Mouse (Mus musculus) hematopoietic stem cell, adult 5-6 weeks (primary cell): ENCODE data around the gene Slc46a2. TPM values are rescaled to one million over a fixed set of nuclear protein-coding genes. Genes with fewer than 3 reads are reported as not detected.
A peak's percentile ranks its signal among the peaks of the same experiment; 100 is the strongest.

Experiments used
- ATAC-seq, 2 experiments: fragments of 125-278 bp in 1 of 2; replicated peaks in 1 of 2; 2 replicates each; pipeline ENCODE4 v1.8.0; 2016 to 2017; ENCODE audit warnings: inconsistent platforms in 2 of 2, mild to moderate bottlenecking in 2 of 2, moderate number of reproducible peaks in 2 of 2, low read depth in 1 of 2, moderate TSS enrichment in 1 of 2; ENCODE audit not compliant: low FRiP score in 2 of 2, poor library complexity in 2 of 2, severe bottlenecking in 2 of 2, insufficient read depth in 1 of 2, low TSS enrichment in 1 of 2
- total RNA-seq: library from RNA; stranded (forward); fragments of 172-1452, 232-1000 nt; gene quantifications from 2 replicates; pipeline ENCODE4 v1.2.3, GENCODE M21; 2017

Gene Slc46a2
- total RNA-seq = not detected in 2 replicates

DNA sequence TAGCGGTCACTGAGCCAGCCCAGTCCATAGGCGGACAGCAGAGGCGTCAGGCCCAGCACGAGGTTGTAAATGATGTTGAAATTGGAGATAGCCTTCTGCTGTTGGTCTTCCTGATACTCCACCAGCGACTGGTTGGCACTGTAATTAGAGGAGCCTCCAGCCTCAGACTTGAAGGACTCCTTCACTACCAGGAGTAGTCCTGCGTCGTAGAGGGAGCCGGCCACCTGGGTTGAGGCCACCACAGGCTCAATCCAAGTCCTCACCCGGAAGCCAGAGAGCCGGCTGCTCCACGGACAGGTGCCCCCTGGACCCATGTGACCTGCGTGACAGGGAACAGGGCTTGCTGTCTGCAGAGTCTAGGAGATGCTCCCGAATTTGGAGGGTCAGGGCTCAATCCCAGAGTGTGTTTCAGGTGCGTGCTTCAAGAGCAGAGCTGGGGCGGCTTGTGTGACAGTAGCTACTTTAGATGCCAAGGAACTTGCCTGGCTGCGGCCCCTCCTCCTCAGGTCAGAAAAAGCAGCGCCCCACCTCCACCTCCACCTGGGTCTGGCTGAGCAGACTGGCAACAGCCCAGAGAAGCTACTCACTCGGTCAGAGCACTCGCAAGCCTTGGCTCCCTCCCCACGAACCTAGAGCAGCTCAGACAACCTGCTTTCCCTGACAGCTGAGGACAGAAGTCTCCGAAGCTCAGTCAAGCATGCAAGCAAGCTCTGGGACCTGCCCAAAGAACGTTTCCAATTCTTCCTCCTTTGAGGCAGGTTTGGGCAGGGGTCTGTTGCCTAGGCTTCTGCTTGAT is at the start of gene Slc46a2:
Gene Slc46a2 (minus strand): TSS at position 449 of the 796 bp plus-strand sequence.
- 0 out of 4 replicates have a peak, but pooled peaks of 1 of the 2 experiments have one; percentile 5 for ATAC-seq

DNA sequence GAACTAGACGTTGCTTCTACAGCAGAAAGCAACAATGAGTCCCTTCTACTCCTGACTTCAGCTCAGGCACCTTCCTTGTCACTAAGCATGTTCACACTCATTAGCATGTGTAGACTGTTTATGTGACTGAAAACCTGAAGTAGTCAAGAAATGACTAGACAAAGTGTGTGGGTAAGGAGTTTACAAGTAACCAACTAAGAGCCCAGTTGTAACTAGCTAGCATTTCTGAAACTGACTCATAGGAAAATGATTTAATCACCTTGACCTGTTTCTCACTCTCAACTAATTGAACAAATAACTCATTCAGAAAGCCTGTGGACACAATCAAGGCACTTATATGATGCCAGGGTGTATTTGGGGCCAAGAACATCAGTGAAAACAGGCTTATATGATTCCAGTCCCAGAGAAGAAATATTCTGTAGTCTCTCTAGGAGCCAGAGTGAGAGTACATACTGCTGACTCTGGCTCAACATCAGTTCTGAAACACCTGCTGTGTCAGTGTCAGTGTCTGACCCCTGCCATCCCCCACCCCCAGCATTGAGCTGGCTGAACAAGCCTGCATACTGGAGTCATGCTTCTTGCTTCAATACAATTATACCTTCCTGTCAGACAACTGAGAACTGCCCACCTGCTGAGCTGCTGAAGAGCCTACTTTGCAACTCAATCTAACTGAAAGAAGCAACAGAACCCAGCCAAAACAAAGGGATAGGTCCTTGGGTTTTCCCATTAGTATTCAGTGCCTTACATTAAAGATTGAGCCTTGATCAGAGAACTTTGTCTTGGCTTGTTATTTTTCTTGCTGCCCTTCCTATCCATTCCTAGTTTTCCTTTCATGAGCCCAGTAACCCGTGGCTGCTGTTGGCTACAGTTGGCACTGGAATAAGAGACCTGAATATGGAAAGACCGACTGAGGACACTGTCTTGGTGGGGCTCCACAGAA is 48.8 kb upstream of the Slc46a2 start, which contains the start of gene Mup6:
Gene Mup6 (plus strand): TSS at position 890 of the 940 bp plus-strand sequence.
- no peak for ATAC-seq

DNA sequence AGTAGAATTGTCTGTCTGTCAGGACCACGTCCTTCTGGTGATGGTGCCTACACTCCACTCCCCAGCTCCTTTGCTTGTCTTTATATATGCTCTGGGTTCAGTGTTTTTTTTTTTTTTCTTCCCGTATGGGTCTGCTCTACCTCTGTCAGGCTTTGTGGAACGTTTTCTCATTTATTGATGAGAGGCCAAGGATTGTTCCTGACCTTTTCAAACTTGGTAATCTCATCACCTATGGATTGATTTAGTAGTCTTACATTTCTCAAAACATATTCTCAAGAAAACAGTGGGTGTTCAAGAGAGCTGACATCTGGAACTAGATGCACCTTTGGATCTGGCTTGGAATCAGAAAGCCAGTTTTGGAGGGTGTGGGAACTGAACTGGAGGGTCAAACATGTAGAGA is 45.8 kb upstream of the Slc46a2 start, which contains the start of gene Mup4:
Gene Mup4 (minus strand): TSS at position 101 of the 400 bp plus-strand sequence.
- no peak for ATAC-seq

DNA sequence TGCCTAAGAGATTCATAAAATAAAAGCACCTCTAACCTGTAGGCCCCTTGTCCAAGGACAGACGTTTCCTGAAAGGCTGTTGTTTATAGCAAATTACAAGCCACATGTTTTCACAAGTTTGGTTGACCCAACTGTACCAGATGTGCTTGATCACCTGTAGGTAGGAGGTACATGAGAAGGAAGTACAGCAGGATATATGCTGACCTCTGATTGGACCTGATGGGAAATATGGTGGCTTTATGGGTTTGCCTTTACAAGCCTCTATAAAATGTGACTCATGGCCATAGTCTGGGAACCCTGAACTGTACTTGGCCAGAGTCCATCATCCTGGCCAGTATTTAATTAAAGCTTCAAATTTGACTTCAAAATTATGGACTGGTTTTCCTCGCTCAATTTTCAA is 22.7 kb upstream of the Slc46a2 start:
- ATAC-seq = no peak

DNA sequence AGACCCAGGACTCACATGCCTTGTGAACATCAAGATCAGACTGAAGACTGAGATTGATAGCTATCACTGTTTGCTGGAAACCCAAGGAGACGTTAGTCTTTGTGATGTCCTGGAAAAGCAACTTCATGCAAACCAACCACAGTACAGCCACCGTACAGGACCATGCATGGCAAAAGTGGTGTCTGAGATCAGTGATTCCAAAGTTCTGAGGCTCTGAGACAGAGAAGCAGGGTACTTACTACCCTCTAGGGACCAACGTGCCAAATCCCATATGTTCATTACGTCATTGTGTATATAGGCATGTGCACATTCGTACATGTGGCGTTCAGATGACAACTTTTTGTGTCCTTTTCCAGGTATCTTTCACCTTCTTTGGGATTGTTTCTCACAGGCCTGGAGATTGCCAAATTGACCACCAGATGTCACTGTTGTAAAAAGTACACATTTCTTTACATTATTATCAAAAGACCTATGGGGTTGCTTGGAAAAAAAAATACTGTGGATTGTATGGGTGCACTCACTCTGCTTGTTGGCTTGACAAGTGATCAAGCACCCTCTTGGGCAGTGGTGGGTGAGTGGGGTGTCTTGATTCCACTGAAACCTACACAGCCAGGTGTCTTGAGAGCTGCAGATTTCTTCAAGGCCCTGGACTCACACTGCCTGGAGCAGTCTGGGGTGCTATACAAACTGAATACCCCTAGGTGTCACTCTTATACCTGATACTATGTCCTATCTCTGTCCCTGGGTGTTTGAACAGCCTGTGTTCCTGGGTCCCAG is 17.8 kb upstream of the Slc46a2 start:
- peak; percentile 78 to 84; a peak in 3 of 4 replicates for ATAC-seq

DNA sequence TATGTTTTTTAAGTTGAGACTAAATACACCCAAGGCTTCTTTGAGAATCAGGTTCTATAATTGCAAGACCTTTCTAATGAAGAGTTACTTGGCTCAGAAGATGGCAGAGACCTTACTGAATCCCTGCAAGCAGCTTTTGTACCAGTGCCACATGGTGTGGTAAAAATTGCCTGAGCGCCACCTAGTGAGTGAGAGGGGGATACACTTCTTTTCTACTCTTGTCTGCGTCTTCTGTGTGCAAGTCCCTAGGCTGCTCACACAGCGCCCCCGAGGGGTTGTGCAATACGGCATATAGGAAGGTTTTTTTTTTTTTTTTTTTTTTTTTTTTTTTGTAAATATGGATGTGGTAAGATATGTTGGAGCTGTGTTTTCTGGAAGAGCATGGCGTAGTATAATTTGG is 13.5 kb upstream of the Slc46a2 start:
- peak; percentile 95 to 96 for ATAC-seq

DNA sequence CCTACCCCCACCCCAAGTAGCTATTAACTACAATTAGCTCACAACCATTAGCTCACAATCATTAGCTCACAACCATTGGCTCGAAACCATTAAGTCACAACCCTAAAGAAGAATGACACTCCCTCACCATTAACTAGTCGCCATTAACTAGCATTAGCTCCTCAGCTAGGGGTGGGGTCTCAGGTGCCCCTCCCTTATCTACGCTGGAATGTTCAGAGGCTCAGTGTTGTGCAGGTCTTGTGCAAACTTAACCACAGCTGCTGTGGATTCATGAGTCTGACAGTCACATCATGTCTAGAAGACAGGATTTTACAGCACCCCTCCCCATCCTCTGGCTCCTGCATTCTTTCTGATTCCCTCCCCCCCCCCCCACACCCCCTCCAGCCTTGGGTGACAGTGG is 12.8 kb upstream of the Slc46a2 start:
- no peak for ATAC-seq

DNA sequence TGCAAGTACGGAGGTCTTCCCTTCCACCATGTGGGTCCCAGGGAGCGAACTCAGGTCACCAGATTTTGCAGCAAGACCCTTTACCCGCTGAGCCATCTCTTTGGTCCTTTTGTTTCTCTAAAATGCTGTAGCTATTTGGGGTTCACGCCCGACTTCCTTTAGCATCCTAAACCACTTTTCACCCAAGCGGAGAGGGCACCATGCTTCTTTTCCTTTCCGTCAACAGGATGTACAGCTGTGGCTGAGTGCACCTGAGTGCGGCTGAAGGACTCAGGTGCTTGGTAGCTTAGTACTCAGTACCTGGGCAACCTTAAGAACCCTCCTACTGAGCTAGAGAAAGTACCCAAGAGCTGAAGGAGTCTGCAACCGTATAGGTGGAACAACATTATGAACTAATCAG is 10.2 kb upstream of the Slc46a2 start:
- ATAC-seq = no peak

DNA sequence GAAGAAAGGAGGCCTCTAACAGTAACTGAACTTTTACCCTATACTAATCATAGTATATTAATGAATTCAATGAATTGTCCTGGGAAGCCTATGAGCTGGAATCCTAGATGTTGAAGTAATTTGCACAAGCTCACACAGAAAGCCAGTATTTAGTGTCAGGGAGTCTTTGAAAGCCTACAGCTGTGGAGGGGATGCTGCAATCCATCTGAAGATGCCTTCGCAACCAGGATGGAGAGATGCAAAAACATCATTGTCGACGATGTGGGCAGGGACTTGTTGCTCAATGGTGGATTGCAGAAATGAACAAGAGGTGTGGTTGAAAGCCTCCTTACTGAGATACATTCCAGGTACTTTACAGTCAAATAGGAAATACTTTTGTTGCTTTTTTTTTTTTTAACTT is 3.1 kb upstream of the Slc46a2 start:
- no peak for ATAC-seq

DNA sequence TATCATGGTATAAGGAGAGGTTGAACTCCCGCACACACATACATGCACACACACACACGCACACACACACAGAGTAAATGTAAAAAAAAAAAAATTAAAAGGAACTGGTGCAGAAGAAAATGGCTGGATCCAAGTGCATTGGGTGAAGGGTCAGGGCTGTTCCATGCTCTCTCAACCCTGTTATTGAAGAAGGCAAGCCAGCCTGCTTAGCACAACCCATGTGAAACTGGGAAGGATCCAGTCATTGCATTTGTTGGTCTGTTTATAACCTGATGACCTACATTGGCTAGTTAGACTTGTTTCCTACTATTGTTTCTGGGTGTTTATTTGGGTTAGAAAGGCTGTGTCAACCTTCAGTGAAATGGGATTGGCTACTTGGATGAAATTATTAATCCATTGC is 6.1 kb downstream of the Slc46a2 start:
- no peak for ATAC-seq

DNA sequence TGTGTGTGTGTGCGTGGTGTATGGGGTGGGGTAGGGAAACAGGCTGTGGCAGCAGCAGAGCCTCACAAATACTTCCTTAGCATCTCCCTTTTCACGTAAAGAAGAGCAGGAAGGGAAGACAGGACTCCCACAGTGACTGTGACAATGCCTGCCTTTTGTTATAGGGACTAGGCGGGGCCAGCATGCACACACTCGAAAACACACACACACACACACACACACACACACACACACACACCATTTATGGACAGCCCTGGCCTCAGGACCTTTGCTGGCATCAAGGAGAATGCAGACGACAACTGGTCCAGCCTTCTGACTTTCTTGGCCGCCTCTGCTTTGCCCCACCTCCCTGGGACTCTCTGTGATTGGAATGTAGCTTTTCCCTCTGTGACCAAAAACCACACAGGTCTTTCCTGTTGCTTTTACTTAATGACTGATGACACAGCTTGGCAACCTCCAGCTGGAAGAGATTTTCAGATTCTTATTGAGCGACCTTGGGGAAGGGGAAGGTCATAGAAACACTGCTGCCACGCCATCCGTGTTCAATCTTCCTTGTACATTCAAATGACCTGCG is 7.1 kb downstream of the Slc46a2 start:
- no peak for ATAC-seq

DNA sequence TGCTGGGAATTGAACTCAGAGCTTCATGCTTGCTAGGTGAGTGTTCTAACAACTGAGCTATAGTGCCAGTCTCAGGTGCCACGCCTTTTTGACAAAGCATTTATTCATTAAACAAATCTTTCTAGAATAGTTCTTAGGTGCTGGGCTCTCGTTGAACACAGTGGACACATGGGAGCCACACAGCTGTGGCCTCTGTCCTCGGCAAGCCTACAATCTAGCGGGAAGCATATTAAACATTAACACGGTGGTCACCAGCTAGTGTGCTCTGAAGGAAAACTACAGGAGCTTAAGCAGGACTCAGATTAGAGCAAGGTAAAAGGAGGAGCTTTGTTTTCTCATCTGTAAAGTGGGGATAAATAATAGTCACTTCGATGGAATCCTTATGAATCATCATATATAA is 7.8 kb downstream of the Slc46a2 start:
- ATAC-seq = no peak

DNA sequence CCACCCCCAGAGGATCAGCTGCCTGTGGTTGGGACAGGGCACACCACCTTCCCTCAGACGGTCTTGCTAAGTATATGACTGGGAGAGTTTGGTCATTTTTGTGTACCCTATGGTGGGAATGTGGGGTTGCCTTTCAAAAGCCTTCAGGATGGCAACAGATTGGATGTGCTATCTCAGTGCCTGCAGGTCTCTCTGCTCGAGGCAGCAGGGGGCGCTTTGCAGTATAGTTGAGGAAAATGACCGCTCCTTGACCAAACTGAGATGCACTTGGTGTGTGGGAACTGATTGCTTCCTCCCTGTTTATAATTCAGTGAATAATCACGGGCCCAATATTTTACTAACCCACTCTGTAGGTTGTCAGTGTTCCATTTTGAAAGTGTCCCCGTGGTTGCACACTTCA is 12.3 kb downstream of the Slc46a2 start:
- ATAC-seq = no peak

DNA sequence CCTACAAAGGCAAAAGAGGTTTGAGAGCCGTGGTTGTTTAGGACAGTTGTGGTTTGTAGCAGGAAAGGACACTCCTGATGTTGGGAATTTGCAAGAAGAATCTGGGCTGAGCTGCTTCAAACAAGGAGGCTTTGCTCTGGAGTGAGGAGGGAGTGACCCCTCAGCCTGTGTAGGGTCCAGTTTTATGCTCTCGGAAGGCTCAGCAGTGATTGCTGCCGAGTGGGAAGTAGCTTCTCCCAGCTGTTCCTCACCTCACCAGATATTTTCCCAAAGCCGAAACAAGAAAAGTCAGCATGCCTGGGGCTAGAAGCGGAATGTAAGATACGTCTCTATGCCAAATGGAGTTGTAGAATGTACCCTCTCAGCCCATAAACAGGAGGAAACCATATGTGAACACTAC is 13.0 kb downstream of the Slc46a2 start:
- no peak for ATAC-seq

DNA sequence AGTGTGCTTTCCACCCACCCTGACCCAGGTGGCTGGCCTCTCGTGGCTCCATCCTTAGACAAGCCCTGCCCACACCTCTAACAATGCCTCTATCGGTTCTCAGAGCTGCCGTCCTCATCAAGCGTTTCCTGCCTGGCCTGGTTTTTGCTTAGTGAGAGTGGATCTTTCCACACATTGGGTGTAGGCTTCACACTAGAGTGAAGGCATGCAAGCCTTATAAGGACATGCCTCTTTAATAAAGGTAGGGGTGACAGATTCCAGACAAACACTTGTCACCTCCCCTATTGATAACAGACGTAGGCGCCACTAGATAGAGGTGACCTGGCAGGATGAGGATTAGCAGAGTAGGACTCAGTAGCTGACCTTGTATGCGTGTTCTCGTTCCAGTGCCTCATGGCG is 16.3 kb downstream of the Slc46a2 start:
- no peak for ATAC-seq

DNA sequence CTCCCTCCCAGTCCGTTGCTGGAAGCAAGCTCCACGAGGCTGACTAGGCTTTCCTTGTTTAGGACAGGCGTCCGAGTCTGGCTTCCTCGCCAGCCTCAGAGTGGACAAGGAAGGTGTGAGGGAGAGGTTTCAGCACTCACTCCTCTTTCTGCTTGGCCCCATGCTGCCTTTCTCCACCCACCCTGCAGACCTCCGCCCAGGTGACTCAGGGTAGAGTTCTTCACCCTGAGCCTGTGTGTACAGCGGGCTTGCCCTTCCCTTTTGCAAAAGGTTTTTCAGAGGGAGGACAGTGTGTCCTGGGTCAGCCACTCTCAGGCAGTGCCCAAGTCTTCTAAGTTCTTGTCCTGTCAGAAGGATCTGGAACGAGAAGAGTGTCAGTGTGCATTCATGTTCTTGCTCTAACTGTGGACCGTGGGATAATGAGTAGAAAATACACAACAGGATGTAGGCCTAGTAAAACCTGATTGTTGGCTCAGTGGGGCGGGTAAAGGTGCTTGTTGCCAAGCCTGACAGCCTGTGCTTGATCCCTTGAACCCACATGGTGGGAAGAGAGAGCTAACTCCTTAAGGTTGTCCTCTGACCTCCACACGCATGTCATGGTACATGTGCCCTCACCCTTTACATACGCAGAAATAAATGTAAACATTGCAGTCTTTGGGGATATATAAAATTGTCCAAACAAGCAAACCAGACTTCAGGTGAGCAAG is 16.9 kb downstream of the Slc46a2 start:
- no peak for ATAC-seq

DNA sequence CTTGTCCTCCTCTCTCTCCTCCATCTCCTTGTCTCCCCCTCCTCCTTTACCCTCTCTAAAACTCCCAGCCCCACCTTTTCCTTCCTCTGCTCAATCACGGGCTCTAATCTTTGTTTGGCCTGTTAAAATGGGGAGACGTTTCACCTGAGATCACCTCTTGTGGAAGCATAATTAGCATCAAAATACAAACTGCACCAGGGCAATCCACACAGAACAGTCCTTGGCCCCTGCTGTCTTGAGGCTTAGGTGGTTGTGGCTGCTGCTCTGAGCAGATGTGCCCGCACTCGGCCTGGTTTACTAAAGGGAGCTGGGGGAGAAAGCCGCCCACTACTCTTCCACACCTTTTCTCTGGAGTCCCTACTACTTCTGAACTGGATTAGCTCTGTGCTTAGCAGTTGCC is 18.9 kb downstream of the Slc46a2 start:
- ATAC-seq = no peak
